14 mouse cellular contexts compared by ENCODE assay signal in genomic region chr3:127631582-127631981, GRCm38 (mm10). TPM values are rescaled to one million over a fixed set of nuclear protein-coding genes. Genes with fewer than 3 reads are reported as not detected.
DNase-seq lines count a peak whose midpoint lies in the region; ATAC-seq lines count a peak whose summit lies in the region.
"Had no signal": no experiment of that assay in that cellular context is flagged by ENCODE, and none has a peak within 500 bp of the region (broad histone marks: within the 10 kb centered on the region; RNA-seq: fewer than 3 reads in every experiment).

No protein-coding gene starts in this region.

- peak overlapping the region; percentile 67 for H3K4me2 ChIP-seq in hindbrain, embryonic 12.5 days (replicated peaks)
- peak overlapping the region; percentile 94 for H3K4me2 ChIP-seq in midbrain, embryonic 15.5 days

- no peaks in the 10 kb centered on the region for H3K36me3 ChIP-seq in hindbrain, embryonic 12.5 days
- no peaks in the 10 kb centered on the region for H3K36me3 ChIP-seq in midbrain, embryonic 15.5 days (replicated peaks)
- H3K36me3 ChIP-seq: embryonic facial prominence, embryonic 13.5 days; heart, embryonic 13.5 days; limb, embryonic 12.5 days had no signal

- H3K9me3 ChIP-seq in hindbrain, embryonic 12.5 days (replicated peaks): no peaks in the 10 kb centered on the region
- no peaks in the 10 kb centered on the region for H3K9me3 ChIP-seq in midbrain, embryonic 15.5 days
- H3K9me3 ChIP-seq: embryonic facial prominence, embryonic 13.5 days; heart, embryonic 13.5 days; limb, embryonic 12.5 days had no signal

- no peak overlapping the region for H3K4me3 ChIP-seq in hindbrain, embryonic 12.5 days
- H3K4me3 ChIP-seq in midbrain, embryonic 15.5 days: peak overlapping the region; percentile 59; the same call in 1 of the 2 replicates

- under 1% methylated on average over 10 of the region's 10 CpGs for WGBS in hindbrain, embryonic 12.5 days
- WGBS in midbrain, embryonic 15.5 days: under 1% methylated on average over 10 of the region's 10 CpGs

- no peak overlapping the region; the same call in 1 of the 2 replicates for H3K9ac ChIP-seq in hindbrain, embryonic 12.5 days
- H3K9ac ChIP-seq in midbrain, embryonic 15.5 days: no peak overlapping the region
- H3K9ac ChIP-seq: embryonic facial prominence, embryonic 13.5 days; heart, embryonic 13.5 days; limb, embryonic 12.5 days had no signal

- no peak overlapping the region for H3K27ac ChIP-seq in hindbrain, embryonic 12.5 days
- H3K27ac ChIP-seq in midbrain, embryonic 15.5 days: no peak overlapping the region
- H3K27ac ChIP-seq: embryonic facial prominence, embryonic 13.5 days; heart, embryonic 13.5 days; limb, embryonic 12.5 days had no signal

- ATAC-seq in cerebellum, adult (ENCODE audit: insufficient number of reproducible peaks, low FRiP score, low TSS enrichment): no peak
- no peak for ATAC-seq in hindbrain, embryonic 12.5 days (ENCODE audit: low FRiP score)
- no peak for ATAC-seq in midbrain, embryonic 15.5 days (replicated peaks)
- no peak for ATAC-seq in megakaryocyte-erythroid progenitor cell, adult 5-6 weeks (replicated peaks; ENCODE audit: low FRiP score, low TSS enrichment, poor library complexity, severe bottlenecking)
- ATAC-seq: intestine, embryonic 16.5 days had no signal

- H3K4me1 ChIP-seq in hindbrain, embryonic 12.5 days: peaks cover 47% of the 10 kb centered on the region
- H3K4me1 ChIP-seq in midbrain, embryonic 15.5 days: peaks cover 60% of the 10 kb centered on the region

- peak; percentile 4 for DNase-seq in cerebellum, adult 8-10 months
- DNase-seq in ZHBTc4 (ENCODE audit: low read depth, low spot score): peak; percentile 19
- DNase-seq in right cerebral cortex, postnatal 36 days (ENCODE audit: low spot score in 2 of 2): no peak
- no peak for DNase-seq in cerebellum, postnatal 25 days
- DNase-seq: lung, adult 18-20 months; right cerebral cortex, postnatal 14 days had no signal

- peaks cover 80% of the 10 kb centered on the region for H3K27me3 ChIP-seq in hindbrain, embryonic 12.5 days
- peaks cover 53% of the 10 kb centered on the region for H3K27me3 ChIP-seq in midbrain, embryonic 15.5 days (replicated peaks)

RNA-seq across cellular contexts. Expression of gene Neurog2, which starts 1.4 kb away (rescaled TPM):
- polyA plus RNA-seq in hindbrain, embryonic 12.5 days (2016; fragmentation: Nextera tagmentation; extraction: Ambion mirVana): 43.9 and 48.7 TPM in 2 replicates
- polyA plus RNA-seq in midbrain, embryonic 15.5 days (2015; fragmentation: Nextera tagmentation; extraction: Ambion mirVana): 15.1 and 16.5 TPM in 2 replicates
- total RNA-seq in megakaryocyte-erythroid progenitor cell, adult 5-6 weeks (2014; fragmentation: Nextera tagmentation): not detected in 2 replicates
- not detected in 2 replicates for total RNA-seq in megakaryocyte-erythroid progenitor cell, adult 5-6 weeks (2017)
- polyA plus RNA-seq: heart, embryonic 13.5 days; intestine, embryonic 16.5 days; limb, embryonic 12.5 days had no signal

Comparison
In these comparisons a context has a peak if more than half of its experiments do, and no peak if none do; other contexts are left out.
1. DNase-seq: peak in cerebellum, adult 8-10 months (single experiment) and ZHBTc4 (single experiment); none in right cerebral cortex, postnatal 36 days (0 of 2) and cerebellum, postnatal 25 days (0 of 2).